Comparison of ENCODE assay signal across 8 mouse cellular contexts in the genomic region with DNA sequence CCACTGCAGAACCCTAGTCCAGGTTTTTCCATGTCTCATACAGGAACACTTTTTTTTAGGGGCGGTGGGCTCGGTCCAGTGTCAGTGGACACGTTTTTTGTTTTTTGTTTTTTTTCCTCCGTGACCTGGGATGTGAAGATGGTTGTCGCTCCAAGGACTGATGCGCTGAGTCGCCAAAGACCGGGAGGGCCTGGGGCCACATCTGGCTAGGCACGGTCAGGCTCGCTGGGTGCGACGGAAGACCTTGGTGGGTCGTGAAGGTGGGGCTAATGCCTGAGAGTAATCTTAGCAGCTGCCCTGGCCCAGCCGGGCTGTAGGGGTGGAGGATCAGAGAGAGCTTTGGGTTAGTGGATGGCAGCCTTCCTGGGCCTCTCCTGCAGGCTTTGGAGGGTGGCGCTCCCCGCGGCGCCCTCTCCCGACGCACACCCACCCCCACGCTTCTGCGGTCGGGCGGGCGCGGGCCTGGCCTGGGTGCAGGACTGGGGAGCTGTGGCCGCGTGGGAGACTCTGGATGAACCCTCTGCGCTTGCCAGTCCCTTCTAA. TPM values are rescaled to one million over a fixed set of nuclear protein-coding genes. Genes with fewer than 3 reads are reported as not detected.
DNase-seq lines count a peak whose midpoint lies in the region; ATAC-seq lines count a peak whose summit lies in the region.

No protein-coding gene starts in this region.

- peak overlapping the region; percentile 99 for H3K4me3 ChIP-seq in megakaryocyte, embryonic 14.5 days (replicated peaks)
- peak overlapping the region; percentile 76 for H3K4me3 ChIP-seq in embryonic facial prominence, embryonic 14.5 days (ENCODE audit: low read depth, low read length)
- H3K4me3 ChIP-seq in hindbrain, embryonic 10.5 days = peak overlapping the region; percentile 95
- H3K4me3 ChIP-seq in liver, embryonic 16.5 days (ENCODE audit: low read depth, low read length) = peak overlapping the region; percentile 82

- no peak; the same call in 1 of the 2 replicates for ATAC-seq in megakaryocyte, adult 5-6 weeks (ENCODE audit: poor library complexity, severe bottlenecking)
- ATAC-seq in embryonic facial prominence, embryonic 14.5 days (ENCODE audit: low read depth) = no peak
- peak; percentile 3; the same call in 1 of the 2 replicates for ATAC-seq in liver, embryonic 16.5 days (ENCODE audit: low read depth)

- peaks cover 56% of the 10 kb centered on the region for H3K4me1 ChIP-seq in megakaryocyte, embryonic 14.5 days
- peaks cover 22% of the 10 kb centered on the region for H3K4me1 ChIP-seq in embryonic facial prominence, embryonic 14.5 days (ENCODE audit: control insufficient read depth, insufficient read depth, low read length)
- peaks cover 55% of the 10 kb centered on the region for H3K4me1 ChIP-seq in hindbrain, embryonic 10.5 days (replicated peaks)
- peaks cover 38% of the 10 kb centered on the region for H3K4me1 ChIP-seq in liver, embryonic 16.5 days (ENCODE audit: control insufficient read depth, low read depth, low read length)

- peaks cover 29% of the 10 kb centered on the region for H3K36me3 ChIP-seq in megakaryocyte, embryonic 14.5 days (replicated peaks; ENCODE audit: low read length)
- H3K36me3 ChIP-seq in embryonic facial prominence, embryonic 14.5 days (ENCODE audit: control insufficient read depth, insufficient read depth, low read length) = 0 out of 2 replicates have a peak, but pooled peaks cover under 1% of the 10 kb centered on the region
- peaks cover 27% of the 10 kb centered on the region for H3K36me3 ChIP-seq in hindbrain, embryonic 10.5 days
- no peaks in the 10 kb centered on the region for H3K36me3 ChIP-seq in liver, embryonic 16.5 days (ENCODE audit: control insufficient read depth, insufficient read depth)

- peak overlapping the region; percentile 95 for H3K4me2 ChIP-seq in embryonic facial prominence, embryonic 14.5 days (ENCODE audit: low read depth, low read length)
- H3K4me2 ChIP-seq in liver, embryonic 16.5 days (ENCODE audit: low read depth, low read length) = peak overlapping the region; percentile 99

- WGBS in embryonic facial prominence, embryonic 14.5 days = 0% methylated on average over 14 of the region's 29 CpGs
- WGBS in hindbrain, embryonic 10.5 days = under 1% methylated on average over 29 of the region's 29 CpGs
- WGBS in liver, embryonic 16.5 days (ENCODE audit: insufficient replicate concordance) = under 1% methylated on average over 29 of the region's 29 CpGs

- H3K27me3 ChIP-seq in megakaryocyte, embryonic 14.5 days (replicated peaks) = no peaks in the 10 kb centered on the region
- H3K27me3 ChIP-seq in embryonic facial prominence, embryonic 14.5 days (replicated peaks; ENCODE audit: control insufficient read depth, insufficient read depth, low read length) = no peaks in the 10 kb centered on the region
- H3K27me3 ChIP-seq in hindbrain, embryonic 10.5 days (ENCODE audit: insufficient read depth, poor library complexity, severe bottlenecking) = peaks cover 24% of the 10 kb centered on the region; the same call in 1 of the 2 replicates
- no peaks in the 10 kb centered on the region for H3K27me3 ChIP-seq in liver, embryonic 16.5 days (ENCODE audit: control insufficient read depth, insufficient read depth, low read depth, low read length)

- H3K27ac ChIP-seq in embryonic facial prominence, embryonic 14.5 days (replicated peaks; ENCODE audit: low read depth, low read length) = peak overlapping the region; percentile 91
- peak overlapping the region; percentile 97 for H3K27ac ChIP-seq in hindbrain, embryonic 10.5 days
- peak overlapping the region; percentile 95 for H3K27ac ChIP-seq in liver, embryonic 16.5 days (ENCODE audit: low read length)

- H3K9ac ChIP-seq in embryonic facial prominence, embryonic 14.5 days (ENCODE audit: low read depth, low read length) = peak overlapping the region; percentile 90
- H3K9ac ChIP-seq in liver, embryonic 16.5 days (ENCODE audit: low read depth, low read length) = peak overlapping the region; percentile 84

- H3K9me3 ChIP-seq in megakaryocyte, embryonic 14.5 days = no peaks in the 10 kb centered on the region
- H3K9me3 ChIP-seq in embryonic facial prominence, embryonic 14.5 days (ENCODE audit: control insufficient read depth, low read length) = no peaks in the 10 kb centered on the region
- H3K9me3 ChIP-seq in hindbrain, embryonic 10.5 days = no peaks in the 10 kb centered on the region
- H3K9me3 ChIP-seq in liver, embryonic 16.5 days (replicated peaks; ENCODE audit: control insufficient read depth, low read length) = no peaks in the 10 kb centered on the region

- peak; percentile 56 for DNase-seq in adrenal gland, adult 2 months
- DNase-seq in embryonic facial prominence, embryonic 14.5 days (ENCODE audit: low spot score) = peak; percentile 41
- peak; percentile 40 for DNase-seq in hindbrain, embryonic 10.5 days (ENCODE audit: low spot score)
- peak; percentile 56 for DNase-seq in ovary, postnatal 36 days (ENCODE audit: low spot score)
- no peak for DNase-seq in left cerebral cortex, adult 9 months (ENCODE audit: low spot score in 2 of 2)

RNA-seq across cellular contexts. Expression of a gene that starts 0.8 kb away (rescaled TPM):
- polyA plus RNA-seq in megakaryocyte, embryonic 14.5 days (2012; ENCODE audit: insufficient read depth, low replicate concordance) = 117 and 284 TPM in 2 replicates
- 12.1 and 14.2 TPM in 2 replicates for total RNA-seq in megakaryocyte, adult 5-6 weeks (2015)
- 19.7 and 23.9 TPM in 2 replicates for total RNA-seq in megakaryocyte, adult 5-6 weeks (2017)
- total RNA-seq in adrenal gland, adult 2 months (2021) = 10 to 100 TPM; 78.8 to 89.8 TPM
- polyA plus RNA-seq in adrenal gland, adult 2 months (2012; rRNA removed) = 96.5 and 106 TPM in 2 replicates
- 31.5 and 33.9 TPM in 2 replicates for polyA plus RNA-seq in embryonic facial prominence, embryonic 14.5 days (2014; fragmentation: Nextera tagmentation; extraction: Ambion mirVana)
- polyA plus RNA-seq in hindbrain, embryonic 10.5 days (2016; fragmentation: Nextera tagmentation; extraction: Ambion mirVana) = 31.9 and 36.5 TPM in 2 replicates
- 4.4 and 5.0 TPM in 2 replicates for polyA plus RNA-seq in liver, embryonic 16.5 days (2015; fragmentation: Nextera tagmentation; extraction: Ambion mirVana)

RNA-seq across cellular contexts. Expression of a gene that starts 5.1 kb away (rescaled TPM):
- 31.6 and 37.8 TPM in 2 replicates for polyA plus RNA-seq in megakaryocyte, embryonic 14.5 days (2012; ENCODE audit: insufficient read depth, low replicate concordance)
- total RNA-seq in megakaryocyte, adult 5-6 weeks (2015) = 11.3 and 13.4 TPM in 2 replicates
- 11.7 and 20.9 TPM in 2 replicates for total RNA-seq in megakaryocyte, adult 5-6 weeks (2017)
- total RNA-seq in adrenal gland, adult 2 months (2021) = 10 to 100 TPM; 16.7 to 20.5 TPM
- 86.7 and 94.5 TPM in 2 replicates for polyA plus RNA-seq in adrenal gland, adult 2 months (2012; rRNA removed)
- 16.5 and 21.3 TPM in 2 replicates for polyA plus RNA-seq in embryonic facial prominence, embryonic 14.5 days (2014; fragmentation: Nextera tagmentation; extraction: Ambion mirVana)
- 32.7 and 38.4 TPM in 2 replicates for polyA plus RNA-seq in hindbrain, embryonic 10.5 days (2016; fragmentation: Nextera tagmentation; extraction: Ambion mirVana)
- 5.5 and 6.1 TPM in 2 replicates for polyA plus RNA-seq in liver, embryonic 16.5 days (2015; fragmentation: Nextera tagmentation; extraction: Ambion mirVana)

RNA-seq across cellular contexts. Expression of a gene that starts 7.7 kb away (rescaled TPM):
- 216 and 275 TPM in 2 replicates for polyA plus RNA-seq in megakaryocyte, embryonic 14.5 days (2012; ENCODE audit: insufficient read depth, low replicate concordance)
- 33.4 and 42.2 TPM in 2 replicates for total RNA-seq in megakaryocyte, adult 5-6 weeks (2015)
- 21.7 and 22.3 TPM in 2 replicates for total RNA-seq in megakaryocyte, adult 5-6 weeks (2017)
- 100 to 1,000 TPM in 1 of 2 experiments, 10 to 100 TPM in 1; 93.4 to 108 TPM for total RNA-seq in adrenal gland, adult 2 months (2021)
- 335 and 350 TPM in 2 replicates for polyA plus RNA-seq in adrenal gland, adult 2 months (2012; rRNA removed)
- 111 and 119 TPM in 2 replicates for polyA plus RNA-seq in embryonic facial prominence, embryonic 14.5 days (2014; fragmentation: Nextera tagmentation; extraction: Ambion mirVana)
- polyA plus RNA-seq in hindbrain, embryonic 10.5 days (2016; fragmentation: Nextera tagmentation; extraction: Ambion mirVana) = 114 and 127 TPM in 2 replicates
- polyA plus RNA-seq in liver, embryonic 16.5 days (2015; fragmentation: Nextera tagmentation; extraction: Ambion mirVana) = 44.9 and 53.4 TPM in 2 replicates

RNA-seq across cellular contexts. Expression of a gene that starts 29.1 kb away (rescaled TPM):
- 14.7 and 31.0 TPM in 2 replicates for polyA plus RNA-seq in megakaryocyte, embryonic 14.5 days (2012; ENCODE audit: insufficient read depth, low replicate concordance)
- 17.2 and 19.9 TPM in 2 replicates for total RNA-seq in megakaryocyte, adult 5-6 weeks (2015)
- total RNA-seq in megakaryocyte, adult 5-6 weeks (2017) = 34.2 and 40.0 TPM in 2 replicates
- total RNA-seq in adrenal gland, adult 2 months (2021) = 10 to 100 TPM; 58.4 to 63.2 TPM
- polyA plus RNA-seq in adrenal gland, adult 2 months (2012; rRNA removed) = 65.9 and 74.0 TPM in 2 replicates
- 26.0 and 31.0 TPM in 2 replicates for polyA plus RNA-seq in embryonic facial prominence, embryonic 14.5 days (2014; fragmentation: Nextera tagmentation; extraction: Ambion mirVana)
- polyA plus RNA-seq in hindbrain, embryonic 10.5 days (2016; fragmentation: Nextera tagmentation; extraction: Ambion mirVana) = 33.5 and 39.7 TPM in 2 replicates
- 9.5 and 12.6 TPM in 2 replicates for polyA plus RNA-seq in liver, embryonic 16.5 days (2015; fragmentation: Nextera tagmentation; extraction: Ambion mirVana)

RNA-seq across cellular contexts. Expression of a gene that starts 29.4 kb away (rescaled TPM):
- polyA plus RNA-seq in megakaryocyte, embryonic 14.5 days (2012; ENCODE audit: insufficient read depth, low replicate concordance) = 6.0 and 14.5 TPM in 2 replicates
- total RNA-seq in megakaryocyte, adult 5-6 weeks (2015) = 18.2 and 27.5 TPM in 2 replicates
- total RNA-seq in megakaryocyte, adult 5-6 weeks (2017) = 16.9 and 18.2 TPM in 2 replicates
- total RNA-seq in adrenal gland, adult 2 months (2021) = 10 to 100 TPM; 40.7 to 47.9 TPM
- polyA plus RNA-seq in adrenal gland, adult 2 months (2012; rRNA removed) = 60.2 and 63.3 TPM in 2 replicates
- polyA plus RNA-seq in embryonic facial prominence, embryonic 14.5 days (2014; fragmentation: Nextera tagmentation; extraction: Ambion mirVana) = 48.2 and 55.0 TPM in 2 replicates
- polyA plus RNA-seq in hindbrain, embryonic 10.5 days (2016; fragmentation: Nextera tagmentation; extraction: Ambion mirVana) = 46.4 and 61.4 TPM in 2 replicates
- polyA plus RNA-seq in liver, embryonic 16.5 days (2015; fragmentation: Nextera tagmentation; extraction: Ambion mirVana) = 8.8 and 10.9 TPM in 2 replicates

Comparison
In these comparisons a context has a peak if more than half of its experiments do, and no peak if none do; other contexts are left out.
1. DNase-seq: peak in adrenal gland, adult 2 months (single experiment), embryonic facial prominence, embryonic 14.5 days (single experiment), hindbrain, embryonic 10.5 days (single experiment) and ovary, postnatal 36 days (single experiment); none in left cerebral cortex, adult 9 months (0 of 2).
2. Peak in every context shown above with its lines, with median percentiles within 50 percentile points of each other: H3K4me3 ChIP-seq and H3K27ac ChIP-seq.